Mouse (Mus musculus) CH12.LX (cell line): ENCODE measurements at regions not wholly inside any gene's neighbourhood (a gene's known extent, or its start where the extent isn't known, plus 50 kb on each side); places are given as distances from the start of the nearest gene placed in this dataset.

Experiments used
- DNase-seq: peaks from one replicate; pipeline ENCODE4 v3.0.0-alpha.2; 2013; ENCODE audit errors: extremely low read depth
- H3K27ac ChIP-seq: 2 replicates; pipeline ENCODE4 v1.5.1; 2012; ENCODE audit warnings: low read depth, mild to moderate bottlenecking, control low read depth, moderate library complexity; ENCODE audit not compliant: insufficient read depth
- H3K27me3 ChIP-seq: replicated peaks from 2 replicates; pipeline ENCODE3; 2012; ENCODE audit warnings: inconsistent platforms
- H3K36me3 ChIP-seq, 2 experiments: replicated peaks in 1 of 2; 2 replicates each; pipeline versions ENCODE3 to v1.6.1; 2012; ENCODE audit warnings: inconsistent platforms in 1 of 2, low read length in 1 of 2, mild to moderate bottlenecking in 1 of 2, mixed read lengths in 1 of 2, moderate library complexity in 1 of 2; ENCODE audit not compliant: control insufficient read depth in 1 of 2, insufficient read depth in 1 of 2
- H3K4me1 ChIP-seq, 2 experiments: 2 replicates each; pipeline ENCODE4 v1.6.1; 2012; ENCODE audit warnings: inconsistent platforms in 1 of 2, moderate library complexity in 1 of 2; ENCODE audit not compliant: insufficient read depth in 2 of 2, control insufficient read depth in 1 of 2
- H3K4me2 ChIP-seq: 2 replicates; pipeline ENCODE4 v1.6.1; 2012; ENCODE audit warnings: low read depth, mild to moderate bottlenecking, control low read depth; ENCODE audit not compliant: poor library complexity, insufficient read depth, severe bottlenecking
- H3K4me3 ChIP-seq, 3 experiments: fragments of 150-350 bp in 1 of 3; sonication (generic) in 1 of 3; replicated peaks in 1 of 3; 2 replicates each; pipeline versions ENCODE3 to v1.5.1; 2011 to 2012; ENCODE audit warnings: low read depth in 2 of 3, low read length in 2 of 3, mild to moderate bottlenecking in 2 of 3, moderate library complexity in 2 of 3, control low read depth in 1 of 3, improper control_type of control experiment in 1 of 3, inconsistent platforms in 1 of 3, mixed read lengths in 1 of 3; ENCODE audit not compliant: poor library complexity in 1 of 3
- H3K79me2 ChIP-seq: replicated peaks from 2 replicates; pipeline ENCODE4 v1.6.1; 2012; ENCODE audit warnings: mild to moderate bottlenecking, moderate library complexity; ENCODE audit not compliant: control insufficient read depth, poor library complexity, insufficient read depth, severe bottlenecking; ENCODE audit errors: extremely low read depth
- H3K9ac ChIP-seq: 2 replicates; pipeline ENCODE4 v1.6.1; 2012; ENCODE audit warnings: low read depth, mild to moderate bottlenecking, control low read depth, moderate library complexity; ENCODE audit not compliant: insufficient read depth
- H3K9me3 ChIP-seq: replicated peaks from 2 replicates; pipeline ENCODE3; 2012; ENCODE audit warnings: low read length, inconsistent platforms, mixed read lengths
- BHLHE40 ChIP-seq: IDR thresholded peaks from 2 replicates; pipeline ENCODE4 v1.6.1; 2011; ENCODE audit warnings: mild to moderate bottlenecking, low read depth, low read length, improper control_type of control experiment
- CHD1 ChIP-seq: IDR thresholded peaks from 2 replicates; pipeline ENCODE4 v1.6.1; 2012; ENCODE audit warnings: low read depth, low read length, improper control_type of control experiment, inconsistent platforms
- CHD2 ChIP-seq: IDR thresholded peaks from 2 replicates; pipeline ENCODE4 v1.6.1; 2011; ENCODE audit warnings: low read length, improper control_type of control experiment
- CTCF ChIP-seq, 2 experiments: IDR thresholded peaks in 1 of 2; conservative IDR thresholded peaks in 1 of 2; 2 replicates each; pipeline ENCODE4 v1.5.1; 2011 to 2012; ENCODE audit warnings: low read depth in 2 of 2, low read length in 2 of 2, improper control_type of control experiment in 1 of 2, inconsistent platforms in 1 of 2, mild to moderate bottlenecking in 1 of 2, moderate library complexity in 1 of 2
- E2F4 ChIP-seq: IDR thresholded peaks from 2 replicates; pipeline ENCODE4 v1.6.1; 2011; ENCODE audit warnings: low read depth, low read length, improper control_type of control experiment; ENCODE audit not compliant: insufficient replicate concordance
- ELF1 ChIP-seq: IDR thresholded peaks from 2 replicates; pipeline ENCODE4 v1.6.1; 2014; ENCODE audit warnings: low read depth, mild to moderate bottlenecking, inconsistent platforms, low read length, improper control_type of control experiment
- EP300 ChIP-seq: IDR thresholded peaks from 2 replicates; pipeline ENCODE4 v1.6.1; 2011; ENCODE audit warnings: low read length, improper control_type of control experiment
- ETS1 ChIP-seq: conservative IDR thresholded peaks from 2 replicates; pipeline ENCODE4 v1.6.1; 2012; ENCODE audit warnings: low read depth, mild to moderate bottlenecking, inconsistent platforms, low read length, improper control_type of control experiment, moderate library complexity
- GABPA ChIP-seq: IDR thresholded peaks from 2 replicates; pipeline ENCODE4 v1.6.1; 2012; ENCODE audit warnings: low read depth, low read length, improper control_type of control experiment, inconsistent platforms; ENCODE audit not compliant: insufficient replicate concordance
- HCFC1 ChIP-seq: IDR thresholded peaks from 2 replicates; pipeline ENCODE4 v1.6.1; 2012; ENCODE audit warnings: low read depth, mild to moderate bottlenecking, inconsistent platforms, low read length, improper control_type of control experiment
- IRF4 ChIP-seq: IDR thresholded peaks from 2 replicates; pipeline ENCODE4 v1.6.1; 2014; ENCODE audit warnings: low read depth, mild to moderate bottlenecking, inconsistent platforms, low read length, improper control_type of control experiment
- JUN ChIP-seq: IDR thresholded peaks from 2 replicates; pipeline ENCODE4 v1.6.1; 2011; ENCODE audit warnings: low read depth, mild to moderate bottlenecking, low read length, improper control_type of control experiment, moderate library complexity; ENCODE audit not compliant: insufficient read depth
- JUND ChIP-seq: conservative IDR thresholded peaks from 2 replicates; pipeline ENCODE4 v1.6.1; 2011; ENCODE audit warnings: low read depth, low read length, improper control_type of control experiment
- KAT2A ChIP-seq: IDR thresholded peaks from 2 replicates; pipeline ENCODE4 v1.6.1; 2012; ENCODE audit warnings: low read length, improper control_type of control experiment, inconsistent platforms; ENCODE audit not compliant: insufficient replicate concordance
- MAFK ChIP-seq: IDR thresholded peaks from 2 replicates; pipeline ENCODE4 v1.6.1; 2011; ENCODE audit warnings: low read length, improper control_type of control experiment; ENCODE audit not compliant: insufficient replicate concordance
- MAX ChIP-seq: IDR thresholded peaks from 2 replicates; pipeline ENCODE4 v1.6.1; 2011; ENCODE audit warnings: low read length, improper control_type of control experiment
- MAZ ChIP-seq: IDR thresholded peaks from 2 replicates; pipeline ENCODE4 v1.6.1; 2012; ENCODE audit warnings: low read depth, mild to moderate bottlenecking, inconsistent platforms, low read length, improper control_type of control experiment, moderate library complexity
- MEF2A ChIP-seq: IDR thresholded peaks from 2 replicates; pipeline ENCODE4 v1.6.1; 2014; ENCODE audit warnings: low read depth, mild to moderate bottlenecking, inconsistent platforms, low read length, improper control_type of control experiment, borderline replicate concordance
- MXI1 ChIP-seq: IDR thresholded peaks from 2 replicates; pipeline ENCODE4 v1.6.1; 2011; ENCODE audit warnings: mild to moderate bottlenecking, low read depth, low read length, improper control_type of control experiment
- MYC ChIP-seq: IDR thresholded peaks from 2 replicates; pipeline ENCODE4 v1.6.1; 2011; ENCODE audit warnings: low read depth, mild to moderate bottlenecking, improper control_type of control experiment, low read length
- NELFE ChIP-seq: IDR thresholded peaks from 2 replicates; pipeline ENCODE4 v1.6.1; 2011; ENCODE audit warnings: low read depth, low read length, improper control_type of control experiment
- NRF1 ChIP-seq: IDR thresholded peaks from 2 replicates; pipeline ENCODE4 v1.6.1; 2014; ENCODE audit warnings: low read depth, mild to moderate bottlenecking, inconsistent platforms, low read length, improper control_type of control experiment, moderate library complexity
- PAX5 ChIP-seq: IDR thresholded peaks from 2 replicates; pipeline ENCODE4 v1.6.1; 2012; ENCODE audit warnings: low read length, inconsistent platforms, mixed read lengths
- POLR2A ChIP-seq: IDR thresholded peaks from 2 replicates; pipeline ENCODE4 v1.6.1; 2011; ENCODE audit warnings: low read depth, mild to moderate bottlenecking, improper control_type of control experiment, low read length
- POLR2AphosphoS2 ChIP-seq: IDR thresholded peaks from 2 replicates; pipeline ENCODE4 v1.6.1; 2011; ENCODE audit warnings: low read depth, low read length, improper control_type of control experiment
- RAD21 ChIP-seq: IDR thresholded peaks from 2 replicates; pipeline ENCODE4 v1.6.1; 2011; ENCODE audit warnings: low read depth, mild to moderate bottlenecking, low read length, improper control_type of control experiment, moderate library complexity
- RCOR1 ChIP-seq: conservative IDR thresholded peaks from 2 replicates; pipeline ENCODE4 v1.6.1; 2012; ENCODE audit warnings: low read depth, mild to moderate bottlenecking, inconsistent platforms, low read length, improper control_type of control experiment
- SIN3A ChIP-seq: IDR thresholded peaks from 2 replicates; pipeline ENCODE4 v1.6.1; 2012; ENCODE audit warnings: low read length, improper control_type of control experiment, inconsistent platforms
- SMC3 ChIP-seq: IDR thresholded peaks from 2 replicates; pipeline ENCODE4 v1.6.1; 2011; ENCODE audit warnings: low read depth, low read length, improper control_type of control experiment
- TBP ChIP-seq: conservative IDR thresholded peaks from 2 replicates; pipeline ENCODE4 v1.6.1; 2011; ENCODE audit warnings: low read depth, low read length, improper control_type of control experiment
- TCF12 ChIP-seq: IDR thresholded peaks from 2 replicates; pipeline ENCODE4 v1.6.1; 2014; ENCODE audit warnings: low read depth, mild to moderate bottlenecking, inconsistent platforms, low read length, improper control_type of control experiment
- UBTF ChIP-seq: IDR thresholded peaks from 2 replicates; pipeline ENCODE4 v1.6.1; 2012; ENCODE audit warnings: low read depth, mild to moderate bottlenecking, inconsistent platforms, low read length, improper control_type of control experiment, moderate library complexity
- USF1 ChIP-seq: IDR thresholded peaks from 2 replicates; pipeline ENCODE4 v1.6.1; 2014; ENCODE audit warnings: low read depth, mild to moderate bottlenecking, inconsistent platforms, low read length, improper control_type of control experiment
- USF2 ChIP-seq: conservative IDR thresholded peaks from 2 replicates; pipeline ENCODE4 v1.6.1; 2011; ENCODE audit warnings: low read depth, low read length, improper control_type of control experiment
- ZC3H11A ChIP-seq: IDR thresholded peaks from 2 replicates; pipeline ENCODE4 v1.6.1; 2012; ENCODE audit warnings: low read depth, mild to moderate bottlenecking, inconsistent platforms, low read length, improper control_type of control experiment
- ZKSCAN1 ChIP-seq: IDR thresholded peaks from 2 replicates; pipeline ENCODE4 v1.6.1; 2012; ENCODE audit warnings: low read depth, inconsistent platforms, low read length, improper control_type of control experiment, borderline replicate concordance
- ZMIZ1 ChIP-seq: IDR thresholded peaks from 2 replicates; pipeline ENCODE4 v1.6.1; 2012; ENCODE audit warnings: low read depth, mild to moderate bottlenecking, inconsistent platforms, low read length, improper control_type of control experiment
- ZNF384 ChIP-seq: IDR thresholded peaks from 2 replicates; pipeline ENCODE4 v1.6.1; 2012; ENCODE audit warnings: low read depth, low read length, improper control_type of control experiment, inconsistent platforms
- dilution Hi-C: fragments of 300-500 bp; cut with MboI; formaldehyde crosslinking; loops from 2 replicates; pipeline ENCODE4 v1.14.3; 2020; ENCODE audit warnings: low sequenced_read_pairs; ENCODE audit not compliant: extremely low pct_unique_long_range_greater_than_20kb, extremely low pct_ligation_motif_present
- in situ Hi-C: fragments of 300-500 bp; cut with MboI; formaldehyde crosslinking; loops from 3 replicates; pipeline ENCODE4 v1.14.3; 2019; ENCODE audit warnings: low sequenced_read_pairs, low pct_ligation_motif_present, low pct_unique_long_range_greater_than_20kb, mixed read lengths

DNA sequence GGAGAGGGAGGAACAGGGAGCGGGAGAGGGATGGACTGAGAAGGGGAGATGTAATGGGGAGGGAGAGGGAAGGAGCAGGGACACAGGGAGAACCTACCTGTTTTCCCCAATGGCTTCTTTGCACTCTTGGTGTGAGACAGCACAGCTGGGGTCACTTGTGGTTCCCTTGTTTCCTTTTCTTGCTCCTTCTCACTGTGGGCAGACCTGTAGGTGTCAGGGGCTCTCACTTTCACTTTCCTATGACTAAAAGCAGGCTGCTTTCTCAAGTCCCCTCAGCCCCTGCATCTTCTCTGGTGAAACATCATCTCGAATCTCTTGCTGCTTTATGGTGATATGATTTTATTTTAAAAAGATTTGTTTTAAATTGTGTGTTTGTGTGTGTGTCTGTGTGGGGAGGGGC, 458.3 kb downstream of the Zfp704 start:
- peaks cover 10 to 61% of the 10 kb centered on the region in 2 experiments for H3K4me1 ChIP-seq
- dilution Hi-C loops, result no loop called here
- no peak overlapping the region for H3K4me3 ChIP-seq
- peak; percentile 71 for DNase-seq
- no peaks in the 10 kb centered on the region for H3K27me3 ChIP-seq
- in situ Hi-C loops, result no loop called here
- TF ChIP-seq E2F4 (no peak), MYC (no peak), SIN3A (0 out of 2 replicates have a peak, but pooled peaks have one; percentile 46), RAD21 (no peak), USF1 (no peak), MAFK (peak; percentile 86), ELF1 (no peak), MAX (0 out of 2 replicates have a peak, but pooled peaks have one; percentile 28), MEF2A (peak; percentile 78), KAT2A (no peak), ZC3H11A (no peak), GABPA (no peak), USF2 (no peak), ZMIZ1 (no peak), PAX5 (no peak), POLR2AphosphoS2 (no peak), NELFE (no peak), ZKSCAN1 (no peak), CHD1 (no peak), HCFC1 (no peak), MAZ (peak; percentile 63; the same call in 1 of the 2 replicates), CTCF (conservative IDR thresholded peaks at IDR 0.05 in 1 of 2, IDR thresholded peaks at IDR 0.05 in 1 of 2; ENCODE audit: low read depth in 2 of 2, low read length in 2 of 2) (no peak), JUND (peak; percentile 60; the same call in 1 of the 2 replicates), TBP (no peak), RCOR1 (peak; percentile 92; the same call in 1 of the 2 replicates), NRF1 (no peak), ZNF384 (no peak), TCF12 (peak; percentile 77; the same call in 1 of the 2 replicates), ETS1 (peak; percentile 92), CHD2 (0 out of 2 replicates have a peak, but pooled peaks have one; percentile 38), MXI1 (no peak), IRF4 (peak; percentile 89), EP300 (peak; percentile 84), BHLHE40 (peak; percentile 89), POLR2A (no peak), JUN (peak; percentile 35; the same call in 1 of the 2 replicates), SMC3 (no peak), UBTF (no peak)
- TF ChIP-seq, all 38 proteins: peak for 14
- Histone ChIP-seq H3K36me3 (no peaks in the 10 kb centered on the region), H3K9ac (no peak overlapping the region), H3K27ac (no peak overlapping the region), H3K4me2 (peak overlapping the region; percentile 51; the same call in 1 of the 2 replicates), H3K79me2 (no peaks in the 10 kb centered on the region), H3K9me3 (no peaks in the 10 kb centered on the region)
